In genomic region chr8:86686629-86687028, GRCm38 (mm10) we compare ENCODE assay signal across 25 mouse cellular contexts. TPM values are rescaled to one million over a fixed set of nuclear protein-coding genes. Genes with fewer than 3 reads are reported as not detected.
DNase-seq lines count a peak whose midpoint lies in the region; ATAC-seq lines count a peak whose summit lies in the region.
"Had no signal": no experiment of that assay in that cellular context is flagged by ENCODE, and none has a peak within 500 bp of the region (broad histone marks: within the 10 kb centered on the region; RNA-seq: fewer than 3 reads in every experiment).

No protein-coding gene starts in this region.

- WGBS in liver, embryonic 12.5 days (ENCODE audit: insufficient replicate concordance) = 59% methylated on average over 3 of the region's 3 CpGs

- no peak for ATAC-seq in megakaryocyte, adult 5-6 weeks (ENCODE audit: poor library complexity, severe bottlenecking)
- ATAC-seq in CD4-positive, CD25-positive, alpha-beta regulatory T cell, adult 4 months = peak; percentile 80
- ATAC-seq in liver, embryonic 12.5 days = no peak
- ATAC-seq: intestine, postnatal 0 days; midbrain, embryonic 15.5 days had no signal

- H3K4me2 ChIP-seq in liver, embryonic 12.5 days = no peak overlapping the region
- H3K4me2 ChIP-seq: heart, embryonic 15.5 days; hindbrain, embryonic 15.5 days; kidney, embryonic 15.5 days; limb, embryonic 12.5 days; liver, embryonic 13.5 days; midbrain, embryonic 15.5 days; neural tube, embryonic 13.5 days had no signal

- H3K27ac ChIP-seq in liver, embryonic 12.5 days = no peak overlapping the region
- H3K27ac ChIP-seq: heart, embryonic 15.5 days; hindbrain, embryonic 15.5 days; kidney, embryonic 15.5 days; limb, embryonic 12.5 days; liver, embryonic 13.5 days; midbrain, embryonic 15.5 days; neural tube, embryonic 13.5 days had no signal

- DNase-seq in naive thymus-derived CD4-positive, alpha-beta T cell, adult 2 months (ENCODE audit: low read depth) = peak; percentile 77
- peak; percentile 77 for DNase-seq in thymus, postnatal 25 days
- DNase-seq in left cerebral cortex, adult 11 months (ENCODE audit: low spot score) = no peak
- no peak for DNase-seq in embryo, embryonic 11 days
- DNase-seq: B cell, adult 2 months; cerebellum, adult 11-12 months; cerebellum, postnatal 10 days; gastrocnemius, postnatal 25 days; heart, postnatal 36 days; liver, embryonic 13.5 days; lung, adult 2 months; lung, postnatal 14 days; retina, postnatal 1 day; right cerebral cortex, postnatal 25 days had no signal

- H3K4me3 ChIP-seq in megakaryocyte, embryonic 14.5 days (replicated peaks) = peak overlapping the region; percentile 46
- H3K4me3 ChIP-seq in liver, embryonic 12.5 days = no peak overlapping the region
- H3K4me3 ChIP-seq: heart, embryonic 15.5 days; hindbrain, embryonic 15.5 days; kidney, embryonic 15.5 days; limb, embryonic 12.5 days; liver, embryonic 13.5 days; midbrain, embryonic 15.5 days; neural tube, embryonic 13.5 days had no signal

- H3K4me1 ChIP-seq in megakaryocyte, embryonic 14.5 days = peaks cover 33% of the 10 kb centered on the region
- no peaks in the 10 kb centered on the region for H3K4me1 ChIP-seq in liver, embryonic 12.5 days
- H3K4me1 ChIP-seq: heart, embryonic 15.5 days; hindbrain, embryonic 15.5 days; kidney, embryonic 15.5 days; limb, embryonic 12.5 days; liver, embryonic 13.5 days; midbrain, embryonic 15.5 days; neural tube, embryonic 13.5 days had no signal

- peaks cover 52% of the 10 kb centered on the region for H3K36me3 ChIP-seq in megakaryocyte, embryonic 14.5 days (replicated peaks; ENCODE audit: low read length)
- peaks cover 21% of the 10 kb centered on the region for H3K36me3 ChIP-seq in liver, embryonic 12.5 days

- H3K9ac ChIP-seq in liver, embryonic 12.5 days = no peak overlapping the region
- H3K9ac ChIP-seq: heart, embryonic 15.5 days; hindbrain, embryonic 15.5 days; kidney, embryonic 15.5 days; limb, embryonic 12.5 days; liver, embryonic 13.5 days; midbrain, embryonic 15.5 days; neural tube, embryonic 13.5 days had no signal

- H3K27me3 ChIP-seq in megakaryocyte, embryonic 14.5 days (replicated peaks) = no peaks in the 10 kb centered on the region
- H3K27me3 ChIP-seq in liver, embryonic 12.5 days (replicated peaks) = no peaks in the 10 kb centered on the region
- H3K27me3 ChIP-seq: heart, embryonic 15.5 days; hindbrain, embryonic 15.5 days; kidney, embryonic 15.5 days; limb, embryonic 12.5 days; liver, embryonic 13.5 days; midbrain, embryonic 15.5 days; neural tube, embryonic 13.5 days had no signal

- H3K9me3 ChIP-seq in megakaryocyte, embryonic 14.5 days = no peaks in the 10 kb centered on the region
- H3K9me3 ChIP-seq in liver, embryonic 12.5 days (replicated peaks) = no peaks in the 10 kb centered on the region
- H3K9me3 ChIP-seq: heart, embryonic 15.5 days; hindbrain, embryonic 15.5 days; kidney, embryonic 15.5 days; limb, embryonic 12.5 days; liver, embryonic 13.5 days; midbrain, embryonic 15.5 days; neural tube, embryonic 13.5 days had no signal

RNA-seq across cellular contexts. Expression of gene Gm10638, which starts 58.9 kb away (rescaled TPM):
- 4.0 and 17.9 TPM in 2 replicates for polyA plus RNA-seq in megakaryocyte, embryonic 14.5 days (2012; ENCODE audit: insufficient read depth, low replicate concordance)
- total RNA-seq in megakaryocyte, adult 5-6 weeks (2015) = not detected in 2 replicates
- not detected in 2 replicates for total RNA-seq in megakaryocyte, adult 5-6 weeks (2017)
- not detected for polyA plus RNA-seq in CD4-positive, CD25-positive, alpha-beta regulatory T cell, adult 4 months (2017; shearing (Covaris generic))
- 1.8 and 2.8 TPM in 2 replicates for polyA plus RNA-seq in liver, embryonic 12.5 days (2016; fragmentation: Nextera tagmentation; extraction: Ambion mirVana)

RNA-seq across cellular contexts. Expression of gene Siah1a, which starts 59.1 kb away (rescaled TPM):
- 2.3 and 3.1 TPM in 2 replicates for polyA plus RNA-seq in megakaryocyte, embryonic 14.5 days (2012; ENCODE audit: insufficient read depth, low replicate concordance)
- 14.2 and 16.3 TPM in 2 replicates for total RNA-seq in megakaryocyte, adult 5-6 weeks (2015)
- total RNA-seq in megakaryocyte, adult 5-6 weeks (2017) = 14.6 and 15.2 TPM in 2 replicates
- 1 to 10 TPM; 4.8 to 7.9 TPM for polyA plus RNA-seq in CD4-positive, CD25-positive, alpha-beta regulatory T cell, adult 4 months (2017; shearing (Covaris generic))
- 20.3 and 21.3 TPM in 2 replicates for polyA plus RNA-seq in liver, embryonic 12.5 days (2016; fragmentation: Nextera tagmentation; extraction: Ambion mirVana)

Comparison
In these comparisons a context has a peak if more than half of its experiments do, and no peak if none do; other contexts are left out.
1. DNase-seq: peak in naive thymus-derived CD4-positive, alpha-beta T cell, adult 2 months (single experiment) and thymus, postnatal 25 days (single experiment); none in left cerebral cortex, adult 11 months (single experiment) and embryo, embryonic 11 days (single experiment).